Mouse (Mus musculus) C2C12 (cell line): ENCODE results near the gene Ltbp1.

ENCODE experiments used
- CTCF ChIP-seq: IDR thresholded peaks from one replicate; pipeline ENCODE4 v1.5.1; 2011; ENCODE audit not compliant: control insufficient read depth, insufficient read depth, insufficient read length
- MAX ChIP-seq: IDR thresholded peaks from one replicate; pipeline ENCODE4 v1.6.1; 2011; ENCODE audit warnings: mild to moderate bottlenecking, control low read depth

GRCm38 (mm10) chr17:75027358-75028131, 22.2 kb downstream of the Ltbp1 start:
- no peak for TF ChIP-seq MAX
- TF ChIP-seq CTCF: no peak
